Mouse (Mus musculus) midbrain, embryonic 16.5 days (tissue): ENCODE data around the gene Kcnq2. TPM values are rescaled to one million over a fixed set of nuclear protein-coding genes. Genes with fewer than 3 reads are reported as not detected.

Experiments used
- ATAC-seq: fragments of 200-750 bp; cut with Nextera tagmentation; 2 replicates; pipeline ENCODE4 v1.8.0; 2017; ENCODE audit warnings: moderate TSS enrichment
- H3K27ac ChIP-seq: fragments of 300-500 bp; sonication (generic); 2 replicates; pipeline ENCODE4 v1.5.1; 2014; ENCODE audit warnings: mild to moderate bottlenecking, low read length, mixed read lengths
- H3K27me3 ChIP-seq: fragments of 300-500 bp; sonication (generic); 2 replicates; pipeline ENCODE4 v1.6.1; 2014; ENCODE audit warnings: low read depth, low read length, mixed read lengths; ENCODE audit not compliant: control insufficient read depth, insufficient read depth
- H3K36me3 ChIP-seq: fragments of 300-500 bp; sonication (generic); 2 replicates; pipeline ENCODE4 v1.6.1; 2014; ENCODE audit warnings: mild to moderate bottlenecking, low read length, moderate library complexity, mixed read lengths; ENCODE audit not compliant: control insufficient read depth, insufficient read depth
- H3K4me1 ChIP-seq: fragments of 300-500 bp; sonication (generic); 2 replicates; pipeline ENCODE4 v1.6.1; 2014; ENCODE audit warnings: mild to moderate bottlenecking, low read length, mixed read lengths; ENCODE audit not compliant: control insufficient read depth, insufficient read depth
- H3K4me2 ChIP-seq: fragments of 300-500 bp; sonication (generic); 2 replicates; pipeline ENCODE4 v1.6.1; 2014; ENCODE audit warnings: mild to moderate bottlenecking, low read length, mixed read lengths
- H3K4me3 ChIP-seq: fragments of 300-500 bp; sonication (generic); 2 replicates; pipeline ENCODE4 v1.5.1; 2014; ENCODE audit warnings: low read depth, mild to moderate bottlenecking, low read length, moderate library complexity, mixed read lengths
- H3K9ac ChIP-seq: fragments of 300-500 bp; sonication (generic); 2 replicates; pipeline ENCODE4 v1.6.1; 2014; ENCODE audit warnings: low read depth, low read length, mixed read lengths
- H3K9me3 ChIP-seq: fragments of 300-500 bp; sonication (generic); replicated peaks from 2 replicates; pipeline ENCODE4 v1.6.1; 2014; ENCODE audit warnings: mild to moderate bottlenecking, low read length, mixed read lengths; ENCODE audit not compliant: control insufficient read depth, poor library complexity, severe bottlenecking
- WGBS: fragments of 180-500 bp; shearing (Covaris S2); extraction: QIAGEN DNeasy Blood & Tissue Kit; methylation state at CpG from one replicate; pipeline ENCODE4 v1.1.7; 2014; 5-methylcytosine and 5-hydroxymethylcytosine counted together
- polyA plus RNA-seq: library from polyadenylated mRNA; unstranded; fragments of >200 nt; fragmentation: Nextera tagmentation; extraction: Ambion mirVana; gene quantifications from 2 replicates; pipeline ENCODE4 v1.2.1, GENCODE M21; 2015

Kcnq2 gene
- polyA plus RNA-seq, 1 experiment from 2014 or later = 50.2 TPM

DNA sequence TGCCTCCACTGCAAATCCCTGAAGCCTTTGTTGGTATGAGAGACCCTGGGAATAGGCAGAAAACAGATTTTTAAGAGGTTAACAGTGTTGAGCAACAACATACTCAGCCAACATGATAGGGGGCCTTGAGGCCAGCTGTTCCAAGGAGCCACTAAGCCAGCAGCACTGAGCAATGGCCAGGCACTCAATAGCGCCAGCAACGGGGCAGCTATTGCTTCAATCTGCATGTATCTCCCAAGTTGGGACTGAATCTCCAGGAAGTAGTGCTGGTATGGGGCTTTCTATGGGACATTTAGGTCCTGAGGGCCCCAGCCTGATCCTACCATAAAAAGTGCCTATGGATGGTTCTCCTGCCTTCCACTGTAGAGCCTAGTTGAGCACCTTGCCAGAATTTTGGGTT, 23.4 kb upstream of the Kcnq2 start:
- ATAC-seq = no peak
- Histone ChIP-seq H3K4me3 (no peak overlapping the region), H3K4me1 (peaks cover 47% of the 10 kb centered on the region), H3K9me3 (no peaks in the 10 kb centered on the region), H3K27me3 (no peaks in the 10 kb centered on the region), H3K9ac (no peak overlapping the region), H3K36me3 (peaks cover 2% of the 10 kb centered on the region; the same call in 1 of the 2 replicates), H3K27ac (peak overlapping the region; percentile 84), H3K4me2 (no peak overlapping the region)
- WGBS = 94% methylated on average over 2 of the region's 2 CpGs

DNA sequence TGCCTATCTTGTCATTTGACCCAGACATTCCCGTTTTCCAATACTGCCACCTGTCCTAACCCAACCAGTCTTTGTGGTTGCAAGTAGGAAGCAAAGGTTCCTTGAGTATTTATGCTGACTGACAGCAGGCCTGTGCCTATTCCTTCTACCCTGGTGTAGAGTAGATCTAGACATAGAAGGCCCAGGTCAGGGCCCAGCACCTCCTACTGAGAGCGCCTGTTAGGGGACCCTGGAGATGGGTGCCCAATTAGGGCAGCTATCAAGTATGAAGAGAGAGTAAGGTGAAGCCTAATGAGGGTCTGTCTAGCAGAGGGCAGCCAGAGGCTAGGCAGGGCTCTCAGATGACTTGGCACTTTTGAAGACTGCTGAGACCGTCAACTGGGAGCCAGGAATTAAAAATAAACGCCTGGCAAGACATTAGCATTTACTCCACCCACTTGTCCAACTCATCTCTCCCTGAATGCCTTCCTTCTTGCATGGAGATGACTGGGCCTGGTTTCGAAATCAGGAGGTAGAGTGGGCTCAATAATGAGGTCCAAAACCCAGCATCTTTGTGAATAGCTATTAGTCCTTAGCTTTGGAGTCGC, 22.7 kb upstream of the Kcnq2 start:
- Histone ChIP-seq H3K36me3 (peaks cover 8% of the 10 kb centered on the region), H3K27ac (peak overlapping the region; percentile 91), H3K4me2 (peak overlapping the region; percentile 78), H3K27me3 (no peaks in the 10 kb centered on the region), H3K9ac (no peak overlapping the region), H3K9me3 (no peaks in the 10 kb centered on the region), H3K4me1 (peaks cover 47% of the 10 kb centered on the region), H3K4me3 (no peak overlapping the region)
- no peak for ATAC-seq
- 81% methylated on average over 6 of the region's 6 CpGs for WGBS

DNA sequence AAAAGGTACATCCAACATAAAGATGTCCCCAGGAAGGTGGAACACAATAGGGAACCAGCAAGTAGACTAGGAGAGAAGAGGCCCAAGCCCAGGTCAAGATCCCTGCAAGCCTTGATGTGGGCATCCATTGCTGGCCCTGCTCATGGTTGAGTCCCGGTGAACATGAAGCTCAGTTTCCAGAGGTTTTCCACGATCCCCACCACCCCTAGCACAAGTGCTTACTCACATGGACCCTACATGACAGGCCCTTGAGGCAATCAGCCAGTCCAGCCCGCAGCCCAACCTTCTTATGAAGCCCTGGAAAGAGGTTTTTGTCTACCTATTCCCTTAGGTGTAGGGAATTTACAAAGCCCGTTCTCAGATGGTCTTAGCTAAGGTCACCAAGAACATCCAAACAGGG, 22.1 kb upstream of the Kcnq2 start:
- Histone ChIP-seq H3K4me2 (peak overlapping the region; percentile 78), H3K9ac (peak overlapping the region; percentile 91), H3K36me3 (peaks cover 11% of the 10 kb centered on the region), H3K27me3 (no peaks in the 10 kb centered on the region), H3K9me3 (no peaks in the 10 kb centered on the region), H3K4me1 (peaks cover 47% of the 10 kb centered on the region), H3K27ac (peak overlapping the region; percentile 91), H3K4me3 (peak overlapping the region; percentile 72)
- no peak; the same call in 1 of the 2 replicates for ATAC-seq
- 78% methylated on average over 4 of the region's 4 CpGs for WGBS

DNA sequence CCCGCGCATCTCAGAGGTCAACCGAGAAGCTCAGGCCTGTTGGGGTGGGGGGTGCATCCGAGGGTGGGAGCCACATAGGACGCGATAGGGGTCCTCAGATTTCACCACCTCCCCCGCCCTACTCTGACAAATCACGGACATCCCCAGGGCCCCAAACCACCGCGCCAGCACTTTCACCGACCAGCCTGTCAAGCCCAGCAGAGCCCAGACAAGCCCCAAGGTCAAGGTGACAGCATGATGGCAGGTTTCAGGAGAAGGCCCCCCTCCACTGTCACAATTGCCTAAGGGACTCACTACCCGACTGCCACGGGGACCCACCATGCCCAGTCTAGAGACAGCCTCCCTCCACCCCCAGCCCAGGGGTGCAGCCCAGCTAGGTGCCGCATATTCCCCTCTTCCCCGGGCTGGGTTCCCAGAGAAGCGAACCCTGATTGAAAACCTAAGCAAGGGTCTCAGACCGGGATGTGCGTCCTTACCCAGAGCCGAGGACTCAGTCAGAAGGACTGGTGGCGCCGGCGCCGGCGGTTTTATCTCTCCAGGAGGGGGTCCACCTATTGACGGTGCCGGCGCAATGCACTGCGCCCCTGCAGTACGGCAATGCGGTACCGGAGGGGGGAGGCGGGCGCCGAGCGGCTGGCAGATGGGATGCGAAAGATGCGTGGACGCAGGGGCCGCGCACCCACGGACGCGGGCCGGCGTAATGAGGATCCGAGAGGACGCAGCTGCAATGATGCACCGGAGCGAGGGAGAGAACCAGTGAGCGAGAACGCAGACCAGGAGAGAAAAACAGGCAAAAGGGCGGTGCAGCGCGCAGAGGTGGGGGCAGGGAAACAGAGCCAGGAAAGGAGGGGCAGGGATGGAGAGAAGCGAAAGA, 21.4 kb upstream of the Kcnq2 start, which contains the start of gene Eef1a2:
Eef1a2 (minus strand) TSS at position 767 of the 874 bp plus-strand sequence.
- H3K4me2 ChIP-seq = peak within 1 kb of the TSS; percentile 78
- H3K36me3 ChIP-seq = peaks cover 11% of the 10 kb centered on the region
- peak within 1 kb of the TSS; percentile 72 for H3K4me3 ChIP-seq
- peak within 1 kb of the TSS; percentile 91 for H3K9ac ChIP-seq
- WGBS = 2% methylated on average over 55 of the region's 55 CpGs
- peaks cover 47% of the 10 kb centered on the region for H3K4me1 ChIP-seq
- H3K9me3 ChIP-seq = no peaks in the 10 kb centered on the region
- H3K27ac ChIP-seq = peak within 1 kb of the TSS; percentile 91
- peak; percentile 77 for ATAC-seq
- no peaks in the 10 kb centered on the region for H3K27me3 ChIP-seq

DNA sequence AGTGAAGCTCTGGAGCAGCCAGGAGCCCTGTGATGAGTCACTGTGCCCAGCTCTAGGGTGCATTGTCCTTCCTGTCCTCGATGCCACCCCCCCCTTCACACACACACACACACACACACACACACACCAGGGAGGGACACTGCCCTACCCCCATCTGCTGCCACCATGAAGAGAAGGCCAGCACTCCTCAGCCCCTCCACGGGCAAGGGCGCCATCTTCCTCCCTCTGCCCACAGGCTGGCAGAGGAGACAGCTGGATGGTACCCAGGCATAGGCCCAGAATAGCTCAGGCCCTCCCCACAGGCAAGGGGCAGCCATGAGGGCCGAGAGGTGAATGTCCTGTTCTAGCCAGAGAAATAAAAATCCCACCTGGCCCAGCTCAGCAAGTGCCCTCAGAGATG, 20.7 kb upstream of the Kcnq2 start:
- ATAC-seq = peak; percentile 15
- no peaks in the 10 kb centered on the region for H3K9me3 ChIP-seq
- peak overlapping the region; percentile 72 for H3K4me3 ChIP-seq
- H3K36me3 ChIP-seq = peaks cover 11% of the 10 kb centered on the region
- H3K9ac ChIP-seq = peak overlapping the region; percentile 91
- 75% methylated on average over 4 of the region's 4 CpGs for WGBS
- H3K4me2 ChIP-seq = peak overlapping the region; percentile 78
- H3K27ac ChIP-seq = peak overlapping the region; percentile 91; the same call in 1 of the 2 replicates
- H3K27me3 ChIP-seq = no peaks in the 10 kb centered on the region
- peaks cover 47% of the 10 kb centered on the region for H3K4me1 ChIP-seq

DNA sequence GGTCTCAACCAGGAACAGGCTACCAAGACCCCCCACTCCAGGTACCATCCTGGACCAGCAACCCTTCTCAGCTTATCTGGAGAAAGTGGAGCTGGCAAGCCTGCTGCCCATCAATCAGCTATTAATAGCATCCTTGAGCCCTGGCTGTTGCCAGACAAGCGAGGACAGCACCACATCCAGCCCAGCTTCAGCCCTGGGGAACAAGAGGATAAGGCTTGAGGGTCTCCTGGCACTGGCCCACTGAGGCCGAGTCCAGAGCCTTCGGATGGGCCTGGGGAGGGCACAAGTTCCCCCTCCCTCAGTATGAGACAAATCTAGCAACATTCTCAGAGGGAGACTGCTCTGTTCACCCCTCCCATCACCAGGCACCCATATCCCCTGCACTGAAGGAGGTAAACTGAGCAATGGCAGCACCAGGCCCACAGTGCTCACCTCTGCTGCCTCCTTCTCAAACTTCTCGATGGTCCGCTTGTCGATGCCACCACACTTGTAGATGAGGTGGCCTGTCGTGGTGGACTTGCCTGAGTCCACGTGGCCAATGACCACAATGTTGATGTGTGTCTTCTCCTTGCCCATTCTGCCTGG, 19.8 kb upstream of the Kcnq2 start:
- 79% methylated on average over 8 of the region's 8 CpGs for WGBS
- Histone ChIP-seq H3K4me2 (peak overlapping the region; percentile 78), H3K9ac (peak overlapping the region; percentile 91), H3K27me3 (peaks cover 5% of the 10 kb centered on the region), H3K9me3 (no peaks in the 10 kb centered on the region), H3K36me3 (peaks cover 16% of the 10 kb centered on the region), H3K27ac (no peak overlapping the region), H3K4me1 (peaks cover 43% of the 10 kb centered on the region), H3K4me3 (peak overlapping the region; percentile 72)
- no peak for ATAC-seq

DNA sequence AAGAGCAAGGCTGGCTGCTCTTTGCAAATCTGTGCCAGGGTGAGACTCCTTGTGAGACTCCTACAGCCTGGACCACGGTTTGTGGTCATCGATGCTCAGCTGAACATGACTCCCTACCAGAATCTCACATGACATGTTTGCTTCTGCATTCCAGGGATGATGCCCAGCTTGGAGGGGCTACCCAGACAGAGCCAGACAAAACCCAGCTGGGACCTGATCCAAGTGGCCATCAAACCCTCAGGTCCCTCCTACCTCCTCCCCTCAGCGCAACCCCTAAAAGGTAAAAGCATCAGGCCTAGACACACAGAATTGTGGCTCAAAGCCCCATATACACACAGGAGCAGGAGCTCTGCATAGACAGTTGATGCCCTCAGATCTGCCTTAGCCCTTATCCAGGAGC, 19.3 kb upstream of the Kcnq2 start:
- no peak for ATAC-seq
- peaks cover 5% of the 10 kb centered on the region for H3K27me3 ChIP-seq
- 0 out of 2 replicates have a peak overlapping the region, but pooled peaks have one; percentile 9 for H3K4me3 ChIP-seq
- no peaks in the 10 kb centered on the region for H3K9me3 ChIP-seq
- 95% methylated on average over 3 of the region's 3 CpGs for WGBS
- peak overlapping the region; percentile 78 for H3K4me2 ChIP-seq
- H3K27ac ChIP-seq = no peak overlapping the region
- peak overlapping the region; percentile 45 for H3K9ac ChIP-seq
- H3K36me3 ChIP-seq = peaks cover 20% of the 10 kb centered on the region
- peaks cover 38% of the 10 kb centered on the region for H3K4me1 ChIP-seq

DNA sequence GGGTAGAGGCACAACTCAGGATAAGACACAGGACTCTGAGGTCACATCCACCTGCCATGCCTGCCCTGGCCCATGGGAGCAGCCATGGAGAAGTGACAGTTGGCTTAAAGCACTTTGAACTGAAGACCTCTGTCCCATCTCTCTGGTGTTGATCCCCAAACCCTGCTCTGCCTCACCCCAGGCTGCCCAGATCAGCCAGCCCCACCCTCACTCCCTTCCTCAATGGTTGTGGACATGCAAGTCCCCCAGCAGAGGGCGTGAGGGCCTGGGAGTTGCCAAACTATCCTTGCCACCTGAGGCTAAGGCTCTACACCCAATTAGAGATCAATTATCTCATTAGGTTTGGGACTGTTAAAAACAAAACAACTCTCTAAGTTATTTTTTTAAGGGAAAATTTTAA, 18.7 kb upstream of the Kcnq2 start:
- 5% methylated on average over 1 of the region's 1 CpGs for WGBS

More for the DNA sequence above, 18.7 kb upstream of the Kcnq2 start:
- H3K4me1 ChIP-seq = peaks cover 33% of the 10 kb centered on the region
- H3K9me3 ChIP-seq = no peaks in the 10 kb centered on the region
- H3K9ac ChIP-seq = no peak overlapping the region
- peaks cover 21% of the 10 kb centered on the region for H3K36me3 ChIP-seq
- no peak overlapping the region for H3K4me3 ChIP-seq
- no peak overlapping the region; the same call in 1 of the 2 replicates for H3K4me2 ChIP-seq
- no peak overlapping the region for H3K27ac ChIP-seq
- ATAC-seq = no peak
- H3K27me3 ChIP-seq = peaks cover 5% of the 10 kb centered on the region
